Mouse (Mus musculus) lung, postnatal 0 days (tissue): ENCODE results near the gene Jakmip3.

Experiments used
- CTCF ChIP-seq: IDR thresholded peaks from 2 replicates; pipeline ENCODE4 v1.5.1; 2016; ENCODE audit warnings: antibody characterized with exemption, mild to moderate bottlenecking
- EP300 ChIP-seq: IDR thresholded peaks from 2 replicates; pipeline ENCODE4 v1.6.1; 2016; ENCODE audit warnings: antibody characterized with exemption, mild to moderate bottlenecking, control low read depth

DNA sequence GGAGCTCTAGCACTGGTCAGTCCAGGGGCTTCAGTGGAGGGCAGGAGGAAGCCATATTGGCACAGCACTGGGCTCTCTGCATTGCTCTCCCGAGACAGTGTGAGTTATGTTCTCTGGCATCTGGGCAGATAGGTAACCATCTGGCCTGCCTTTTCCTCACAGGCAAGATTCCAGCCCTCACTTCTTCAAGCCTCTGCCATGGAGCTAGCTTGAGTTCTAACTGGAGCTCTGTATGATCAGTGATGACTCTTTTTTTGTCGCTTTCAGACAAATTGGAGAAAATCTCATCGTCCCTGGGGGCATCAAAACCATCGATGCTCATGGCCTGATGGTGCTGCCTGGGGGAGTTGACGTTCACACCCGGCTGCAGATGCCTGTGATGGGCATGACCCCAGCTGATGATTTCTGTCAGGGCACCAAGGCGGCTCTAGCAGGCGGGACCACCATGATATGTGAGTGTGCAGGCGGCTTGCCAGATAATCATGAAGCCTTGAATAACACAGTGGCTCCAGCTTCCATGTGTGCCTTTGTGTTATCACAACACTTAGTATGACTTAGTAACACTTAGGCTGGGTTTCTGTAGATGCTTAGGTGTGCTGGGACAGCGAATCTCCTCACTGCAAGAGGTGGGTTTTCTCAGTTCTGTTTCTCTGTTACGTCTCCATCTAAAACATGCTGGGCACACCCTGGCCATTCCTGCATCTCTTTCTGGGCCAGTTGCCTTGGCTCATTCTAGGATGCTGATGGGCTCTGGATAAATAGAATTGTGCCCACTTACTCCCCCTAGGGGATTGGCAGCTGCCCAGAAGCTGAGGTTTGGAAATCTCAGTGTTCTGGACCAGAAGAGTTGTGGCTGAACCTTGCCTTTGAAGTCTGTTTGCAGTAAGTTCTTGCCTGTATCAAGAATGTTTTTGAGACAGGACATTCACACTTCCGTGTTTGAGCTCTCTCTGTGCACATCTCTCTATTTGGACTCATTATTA is 149.7 kb downstream of the Jakmip3 start:
- TF ChIP-seq CTCF (no peak; the same call in 1 of the 2 replicates), EP300 (no peak)
